Mouse (Mus musculus): ENCODE measurements around the gene Vav3.

Gene Vav3

DNA sequence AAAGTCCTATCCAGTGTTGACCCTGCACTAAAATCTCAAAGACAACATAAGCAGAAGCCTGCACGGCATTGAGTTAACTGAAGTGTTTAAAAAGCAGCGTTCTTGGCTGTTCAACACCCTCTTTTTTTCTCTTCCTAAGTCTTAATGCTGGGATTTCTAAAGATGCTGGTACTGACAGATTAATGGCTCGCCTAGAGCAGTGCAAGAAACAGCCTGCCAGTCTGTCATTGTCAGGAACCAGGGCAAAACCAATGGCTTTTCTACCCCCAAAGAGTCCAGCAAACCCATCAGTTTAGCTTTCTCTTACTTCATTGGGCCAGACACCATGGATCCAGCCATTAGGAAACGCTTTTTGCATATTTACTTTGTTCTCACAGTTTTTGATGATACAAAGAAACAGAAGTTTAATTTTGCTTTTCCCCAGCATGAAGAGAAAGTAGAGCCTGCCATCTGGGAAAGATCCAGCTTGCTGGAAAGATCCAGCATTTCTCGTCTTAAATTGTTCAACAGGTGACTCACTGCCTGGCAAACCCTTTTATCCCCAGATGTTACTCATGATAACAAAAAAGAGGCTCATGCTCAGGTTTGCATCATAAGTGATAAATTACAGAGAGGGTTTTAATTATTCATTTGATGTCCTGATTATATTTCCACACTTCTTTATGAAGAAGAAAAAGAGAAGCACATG lies 343.3 kb downstream of the Vav3 start:
- ATAC-seq (ENCODE audit: low TSS enrichment): no peak

DNA sequence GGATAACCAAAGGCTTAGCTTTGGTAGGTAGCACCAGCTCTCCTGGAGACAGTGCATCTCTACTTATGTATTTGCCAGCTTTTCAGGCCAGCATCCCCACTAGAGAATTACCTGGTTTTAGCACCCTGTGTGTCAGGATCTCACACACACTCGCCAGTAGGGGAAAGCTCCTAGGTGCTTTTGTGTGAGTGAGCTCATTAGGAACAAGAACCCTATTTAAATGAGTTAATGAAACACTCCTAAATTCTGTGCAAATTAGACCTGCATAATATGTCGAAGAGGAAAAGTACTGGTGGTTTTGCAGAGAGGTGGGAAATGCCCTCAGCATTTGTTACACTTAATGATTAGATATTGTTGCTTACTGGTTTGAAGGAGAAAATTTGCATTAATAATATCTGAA lies 350.1 kb downstream of the Vav3 start:
- no peak for ATAC-seq (ENCODE audit: low TSS enrichment)

DNA sequence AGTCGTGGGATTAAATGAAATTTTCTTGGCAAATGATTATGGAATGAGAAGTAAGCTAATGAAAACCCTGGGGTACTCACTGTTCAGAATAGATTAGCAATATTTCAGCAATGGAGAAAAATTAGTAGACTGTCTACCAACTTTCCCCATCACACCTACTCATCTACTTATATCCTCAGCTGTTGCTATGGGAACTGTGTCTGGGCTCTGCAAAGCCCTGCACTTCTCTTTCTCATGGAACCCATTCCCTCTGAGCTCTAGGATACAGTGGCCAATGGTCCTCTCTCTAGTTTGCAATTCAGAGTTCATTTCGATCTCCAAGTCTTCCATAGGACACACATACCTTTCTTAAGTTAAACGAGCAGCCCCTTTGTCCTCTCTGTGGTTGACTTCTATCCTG lies 352.2 kb downstream of the Vav3 start:
- peak; percentile 81 for ATAC-seq (ENCODE audit: low TSS enrichment)

DNA sequence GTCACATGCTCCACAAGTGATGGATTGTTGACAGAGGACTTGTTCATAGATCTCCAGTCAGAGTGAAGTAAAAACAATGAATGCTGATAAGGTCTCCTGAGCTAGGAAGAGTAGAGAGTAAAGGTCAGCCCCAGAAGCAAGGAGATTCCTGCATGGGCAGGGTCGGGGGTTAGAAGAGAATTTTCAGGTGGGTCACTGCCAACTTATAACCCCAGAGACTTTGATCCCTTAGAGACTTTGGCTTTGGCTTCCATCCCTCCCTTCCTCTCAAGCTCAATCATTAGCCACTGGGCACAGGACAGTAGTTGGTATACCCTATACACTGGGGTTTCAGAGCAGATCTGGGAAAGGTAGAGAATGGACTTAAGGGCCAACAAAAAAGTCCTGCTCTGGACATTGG lies 360.8 kb downstream of the Vav3 start:
- no peak for ATAC-seq (ENCODE audit: low TSS enrichment)

DNA sequence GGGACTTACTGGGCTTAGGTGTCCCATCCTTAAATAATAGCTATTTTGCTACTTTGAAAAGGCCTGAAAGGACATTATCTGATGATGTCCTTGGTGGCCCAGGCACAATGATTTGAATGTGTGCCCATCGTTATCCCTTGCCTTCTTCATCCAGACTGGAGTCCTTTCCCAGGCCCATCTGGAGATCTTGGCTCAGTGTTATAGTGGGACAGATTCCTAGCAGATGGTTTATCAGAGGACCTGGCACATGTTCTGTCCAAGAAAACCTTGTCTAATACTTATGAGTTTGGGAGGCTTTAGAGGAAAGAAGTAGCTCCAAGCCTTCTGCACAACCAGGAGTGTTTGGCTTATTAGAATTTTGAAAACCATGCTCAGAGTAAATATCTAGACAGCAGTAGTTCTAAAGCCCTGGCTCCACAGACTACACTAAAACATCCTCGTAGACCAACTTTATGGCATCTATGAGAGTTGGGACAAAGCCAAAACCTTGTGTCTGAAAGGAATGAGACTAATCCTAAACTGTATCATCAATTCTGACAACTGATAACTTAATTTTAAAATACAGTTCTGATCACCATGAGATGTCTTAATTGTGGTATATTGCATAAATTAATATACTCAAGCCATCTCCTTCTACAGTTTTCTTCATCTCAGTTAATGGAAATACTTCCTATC lies 367.5 kb downstream of the Vav3 start:
- peak; percentile 65 for ATAC-seq (ENCODE audit: low TSS enrichment)

DNA sequence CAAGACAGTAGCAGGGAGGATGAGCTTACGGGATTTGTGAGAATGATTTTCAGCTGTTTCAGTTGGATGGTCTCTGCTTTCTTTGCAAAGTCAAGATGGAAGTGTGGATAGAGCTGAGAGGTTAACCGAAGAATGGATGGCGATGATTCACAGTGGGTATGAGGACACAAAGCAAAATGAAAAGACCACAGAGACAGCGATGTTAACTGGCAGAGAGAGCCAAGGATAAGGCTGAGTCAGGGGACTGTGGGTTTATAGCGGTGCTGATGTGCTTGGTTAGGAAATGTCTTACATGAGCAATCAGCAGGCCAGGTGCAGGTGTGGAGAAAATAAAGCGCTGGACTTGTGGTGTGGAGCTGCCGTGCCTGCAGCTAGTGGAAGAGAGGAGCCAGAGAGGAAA lies 371.3 kb downstream of the Vav3 start:
- no peak for ATAC-seq (ENCODE audit: low TSS enrichment)

DNA sequence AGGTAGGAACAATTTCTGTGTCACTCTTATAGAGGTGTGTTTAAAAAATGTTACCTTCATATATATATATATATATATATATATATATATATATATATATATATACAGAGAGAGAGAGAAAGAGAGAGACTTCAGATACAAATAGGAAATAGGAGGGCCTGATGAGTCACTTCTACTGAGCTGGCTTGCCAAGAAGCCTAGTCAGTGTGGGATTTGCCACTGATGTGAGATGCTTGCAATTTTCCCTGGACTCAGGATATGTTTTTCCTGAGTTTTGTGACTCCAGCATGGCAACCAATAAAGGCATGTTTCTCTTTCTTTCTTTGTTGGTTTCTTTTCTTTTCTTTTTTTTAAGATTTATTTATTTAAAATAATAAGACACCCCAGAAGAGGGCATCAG lies 374.0 kb downstream of the Vav3 start:
- ATAC-seq (ENCODE audit: low TSS enrichment): peak; percentile 72; the same call in 1 of the 2 replicates

DNA sequence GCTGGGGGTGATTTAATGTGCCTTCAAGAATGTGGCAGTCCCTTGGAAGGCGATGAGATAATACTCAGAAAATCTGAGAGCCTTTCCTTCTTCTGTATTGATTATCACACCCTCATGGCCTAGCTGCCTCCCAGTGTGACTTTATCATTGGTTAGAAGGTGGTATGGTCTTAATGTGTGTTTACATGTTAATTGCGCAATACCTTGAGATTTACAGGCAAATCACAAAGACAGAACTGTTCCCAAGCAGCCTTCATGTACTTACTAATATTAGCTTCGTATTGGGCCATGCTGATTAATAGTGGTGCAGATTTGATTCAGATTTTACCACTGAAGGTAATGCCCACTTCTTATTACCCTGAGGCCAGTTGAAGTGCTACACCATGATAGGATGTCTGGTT lies 381.3 kb downstream of the Vav3 start:
- ATAC-seq (ENCODE audit: low TSS enrichment): no peak

DNA sequence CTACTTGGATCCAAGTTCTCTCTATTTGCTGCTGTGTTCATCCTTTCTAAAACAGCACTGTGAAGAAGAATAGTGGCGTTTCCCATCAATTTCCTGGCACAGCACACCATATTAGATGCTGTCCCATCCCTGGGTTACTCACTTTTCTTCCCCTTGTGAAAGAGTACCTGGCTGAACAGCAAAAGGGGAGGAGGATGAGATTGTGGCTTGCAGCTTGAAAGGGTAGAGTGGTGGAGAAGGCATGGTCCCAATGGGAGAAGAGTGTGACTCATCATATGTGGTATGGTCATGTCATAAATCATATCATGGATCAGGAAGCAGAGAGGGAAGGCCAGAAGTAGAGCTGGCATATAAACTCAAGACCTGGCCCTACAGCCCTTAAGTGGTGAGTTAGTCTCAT lies 386.3 kb downstream of the Vav3 start:
- ATAC-seq (ENCODE audit: low TSS enrichment): no peak

DNA sequence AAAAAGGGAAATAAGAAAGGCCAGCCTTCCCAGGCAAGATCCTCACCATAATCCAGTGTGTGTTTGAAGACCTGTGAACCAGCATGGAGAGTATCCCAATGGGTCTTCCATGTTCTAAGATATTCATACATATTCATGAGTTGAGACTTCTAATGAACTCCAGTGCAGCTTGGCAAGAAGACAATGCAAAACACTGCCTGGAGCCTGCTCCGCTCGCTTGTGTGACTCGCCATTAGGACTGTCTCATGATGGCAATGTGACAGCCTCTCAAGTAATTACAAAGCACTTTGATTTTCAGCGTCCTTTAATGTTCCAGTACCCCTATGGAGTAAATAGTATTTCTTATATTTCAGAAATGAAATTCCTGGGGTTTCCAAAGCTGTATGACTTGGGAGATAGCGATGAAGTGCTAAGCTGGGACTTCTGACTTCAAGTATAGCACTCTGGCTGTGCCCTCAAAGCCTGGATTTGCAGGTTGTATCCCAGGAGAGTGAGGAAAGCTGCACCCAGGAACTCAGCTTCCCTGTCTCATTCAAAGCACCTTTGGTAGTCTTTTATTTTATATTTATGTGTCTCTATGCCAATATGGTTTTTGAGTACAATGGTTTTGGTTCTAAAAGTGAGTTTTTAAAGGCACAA lies 391.3 kb downstream of the Vav3 start:
- ATAC-seq (ENCODE audit: low TSS enrichment): no peak

DNA sequence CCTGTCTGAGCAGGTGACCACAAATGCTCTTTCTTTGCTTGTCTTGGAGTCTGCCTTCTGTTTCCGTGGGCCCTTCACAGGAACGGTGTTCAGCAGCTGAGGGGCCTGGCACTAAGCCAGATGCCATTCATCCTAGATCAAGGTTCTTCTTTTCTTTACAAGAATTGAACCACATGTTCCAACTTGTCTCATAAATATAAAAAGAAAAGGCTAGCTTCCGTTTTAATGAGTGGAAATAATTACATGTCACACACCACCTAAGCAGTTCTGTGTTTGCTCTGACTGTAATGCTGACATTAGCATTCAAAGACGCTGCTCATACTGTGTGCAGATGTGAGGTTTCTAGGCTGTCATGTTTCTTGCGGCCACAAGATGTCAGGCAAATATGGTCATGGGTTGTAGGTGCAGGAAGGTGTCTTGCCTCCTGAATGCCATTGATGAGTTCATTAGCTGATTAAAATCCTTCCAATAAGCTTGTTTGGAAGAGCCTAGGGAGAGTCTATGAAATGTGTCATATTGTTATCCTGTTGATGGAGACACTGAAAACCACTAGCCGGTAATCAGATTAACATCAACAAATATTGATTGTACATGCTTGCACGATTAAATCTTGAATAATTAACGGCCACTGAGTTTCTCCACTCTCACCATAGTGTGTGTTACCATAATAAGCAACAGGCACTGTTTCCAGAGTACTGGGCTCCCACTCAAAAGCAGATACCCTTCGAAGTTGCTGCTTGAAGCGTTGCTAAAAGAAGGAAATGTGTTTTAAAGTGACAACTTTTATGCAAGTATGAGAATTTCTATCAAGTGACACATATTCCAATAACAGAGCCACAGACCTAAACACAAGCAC lies 392.1 kb downstream of the Vav3 start:
- peak; percentile 92 for ATAC-seq (ENCODE audit: low TSS enrichment)

Measured in frontal cortex, adult (tissue).